Mouse (Mus musculus) kidney, adult 9 months (tissue): ENCODE data around the gene Cenpf.

Experiments used
- DNase-seq: peaks from one replicate; pipeline ENCODE4 v3.0.0; 2022

Gene Cenpf

GRCm38 (mm10) chr1:189627976-189628768, 59.7 kb downstream of the Cenpf start:
- DNase-seq: peak; percentile 45

- DNase-seq: peak; percentile 17
Measured at GRCm38 (mm10) chr1:189624756-189625155, 63.1 kb downstream of the Cenpf start.

DNA sequence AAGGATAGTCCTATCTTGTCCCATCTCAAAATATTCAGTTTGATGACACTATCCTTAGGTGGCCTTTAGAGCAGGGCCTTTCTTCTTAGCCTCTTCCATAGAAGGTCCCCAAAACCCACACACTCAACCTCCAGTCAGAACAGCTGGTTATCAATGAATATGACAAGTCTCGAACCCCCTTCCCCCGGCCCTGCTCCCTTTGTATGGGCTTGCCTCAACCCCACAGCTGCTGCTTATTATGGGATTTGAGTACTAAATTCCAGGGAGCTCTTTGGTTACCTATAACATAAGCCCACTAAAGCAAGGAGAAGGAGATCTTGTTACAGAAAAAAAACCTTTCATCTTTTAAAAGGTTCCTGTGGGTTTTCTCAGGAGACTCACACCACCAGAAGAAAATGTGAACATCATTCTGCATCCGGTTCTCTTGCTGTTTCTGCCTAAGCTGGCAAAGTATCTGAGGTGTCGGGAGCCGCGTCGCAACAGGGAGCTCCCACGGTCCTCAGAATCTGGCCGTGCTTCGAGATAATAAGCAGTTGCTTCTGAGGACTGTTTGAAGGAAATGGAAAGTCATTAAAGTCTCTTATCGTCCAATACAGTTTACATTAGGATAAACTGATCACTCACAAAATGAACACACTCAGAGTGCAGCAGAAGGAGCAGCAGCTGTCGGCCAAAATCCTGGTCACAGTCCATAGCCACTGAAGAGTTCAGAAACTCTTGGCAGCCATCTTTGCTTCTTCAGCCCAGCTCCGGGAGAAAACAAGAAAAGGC, 68.7 kb downstream of the Cenpf start:
- no peak for DNase-seq

GRCm38 (mm10) chr1:189617381-189617780, 70.5 kb downstream of the Cenpf start:
- DNase-seq: no peak

GRCm38 (mm10) chr1:189615246-189615645, 72.6 kb downstream of the Cenpf start:
- no peak for DNase-seq

GRCm38 (mm10) chr1:189613076-189613475, 74.8 kb downstream of the Cenpf start:
- DNase-seq: no peak

DNA sequence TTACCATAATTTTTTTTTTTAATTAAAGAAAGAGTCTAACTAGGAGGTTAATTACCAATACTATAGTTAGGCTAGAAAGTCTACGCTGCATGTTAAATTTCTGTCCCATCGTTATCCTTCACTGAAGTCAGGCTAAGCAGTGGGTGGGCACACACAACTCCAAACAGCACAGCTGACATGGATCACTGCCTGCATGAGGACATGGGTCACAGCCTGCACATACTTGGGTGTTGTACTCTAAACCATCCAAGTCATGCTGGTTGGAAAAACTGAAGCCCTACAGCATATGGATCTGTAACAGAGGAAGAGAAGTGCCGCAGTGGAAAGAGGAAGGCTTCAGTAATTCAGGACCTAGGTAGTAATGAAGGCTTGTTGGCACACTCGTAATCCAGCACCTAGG, 76.1 kb downstream of the Cenpf start:
- DNase-seq: no peak

DNA sequence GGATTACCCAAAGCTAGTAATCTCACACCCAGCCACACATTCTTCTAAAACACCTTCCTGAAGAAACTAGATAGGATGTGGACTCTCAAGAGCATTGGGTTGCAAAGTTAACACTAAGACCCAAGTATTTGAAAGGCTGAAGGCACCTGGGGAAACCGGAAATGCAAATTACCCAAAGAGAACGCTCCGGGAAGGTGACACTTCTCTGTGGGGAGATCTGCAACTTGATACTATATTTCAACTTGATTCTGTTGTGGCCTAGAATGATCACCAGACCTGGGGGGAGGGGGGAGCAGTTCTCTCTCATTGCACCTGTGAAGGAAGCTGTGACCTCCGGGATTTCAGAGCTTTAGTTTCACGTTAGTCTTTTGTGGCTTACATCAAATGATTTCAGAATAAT, 79.2 kb downstream of the Cenpf start:
- no peak for DNase-seq

GRCm38 (mm10) chr1:189608039-189608438, 79.8 kb downstream of the Cenpf start:
- DNase-seq: no peak

DNA sequence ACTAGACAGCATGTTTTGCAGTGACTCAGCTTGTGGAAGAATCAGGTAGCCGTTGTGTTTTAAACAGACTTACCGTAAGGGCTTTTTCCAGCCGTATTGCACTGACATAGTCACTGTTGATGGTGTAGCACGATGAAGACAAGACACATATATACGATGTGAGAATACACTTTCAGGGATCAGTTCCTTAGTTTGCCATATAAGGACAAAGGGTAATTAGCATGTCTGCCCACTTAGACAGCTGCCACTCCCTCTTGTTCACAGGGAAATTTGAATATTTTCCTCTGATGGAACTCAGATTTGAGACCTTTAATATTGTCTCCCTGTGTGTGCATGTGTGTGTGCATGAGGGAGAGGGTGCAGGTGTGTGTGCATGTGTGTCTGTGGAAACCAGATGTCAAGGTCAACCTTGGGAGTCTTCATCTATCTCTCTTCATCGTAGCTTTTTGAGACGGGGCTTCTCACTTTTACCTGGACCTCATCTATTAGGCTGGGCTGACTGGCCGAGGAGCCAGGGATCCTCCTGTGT, 82.2 kb downstream of the Cenpf start:
- DNase-seq: no peak

- DNase-seq: no peak
Measured at GRCm38 (mm10) chr1:189597096-189597495, 90.8 kb downstream of the Cenpf start.
